Mouse (Mus musculus) testis, postnatal 10 days (tissue): Measurements from ENCODE around the gene F11r.
A peak's percentile ranks its signal among the peaks of the same experiment; 100 is the strongest.
"Not testable (repeated sequence)": the region's sequence is repeated elsewhere in the genome, so short reads cannot be mapped to it uniquely, and the experiment has no call there.

Source experiments
- DNase-seq: peaks from one replicate; pipeline ENCODE4 v3.0.0; 2021; ENCODE audit warnings: low spot score

F11r gene

DNA sequence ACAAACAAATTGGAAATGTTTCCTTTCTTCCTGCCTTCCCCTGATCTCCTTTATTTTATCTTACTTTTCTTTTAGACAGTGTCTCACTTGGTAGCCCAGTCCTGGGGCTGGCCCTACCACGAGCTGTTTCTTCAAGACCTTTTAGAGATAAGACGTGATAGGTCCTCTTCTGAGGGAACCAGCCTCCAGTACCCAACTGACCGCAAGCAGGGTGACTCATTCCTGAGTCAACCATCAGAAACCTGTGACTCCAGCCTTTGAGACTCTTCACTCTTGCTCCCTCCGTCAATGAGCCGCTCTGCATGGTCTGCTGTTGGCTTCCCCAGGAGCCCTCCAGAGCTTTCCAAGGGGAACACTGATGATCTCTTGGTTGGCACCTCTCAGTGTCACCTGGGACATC, 33.6 kb downstream of the F11r start:
- no peak for DNase-seq

DNA sequence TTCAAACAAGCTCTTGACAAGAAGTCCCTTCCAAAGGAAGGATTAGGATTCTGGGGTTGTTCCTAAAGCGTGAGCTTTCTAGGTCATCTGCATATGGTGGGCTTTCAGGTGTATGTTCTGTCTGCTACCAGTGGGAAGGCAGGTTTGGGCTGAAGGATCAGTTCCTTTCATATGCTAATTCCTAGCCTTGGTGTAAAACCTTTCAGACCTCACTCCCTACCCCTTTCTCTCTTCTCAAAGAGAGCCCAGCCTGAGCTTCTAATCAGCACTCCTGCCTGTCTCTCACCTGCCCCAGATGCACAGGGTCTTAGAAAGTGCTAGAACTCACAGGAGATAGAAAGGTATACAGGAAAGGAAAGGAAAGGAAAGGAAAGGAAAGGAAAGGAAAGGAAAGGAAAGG, 34.1 kb downstream of the F11r start:
- DNase-seq = no peak

GRCm38 (mm10) chr1:171471941-171472340, 34.6 kb downstream of the F11r start:
- DNase-seq = not testable (repeated sequence)

DNA sequence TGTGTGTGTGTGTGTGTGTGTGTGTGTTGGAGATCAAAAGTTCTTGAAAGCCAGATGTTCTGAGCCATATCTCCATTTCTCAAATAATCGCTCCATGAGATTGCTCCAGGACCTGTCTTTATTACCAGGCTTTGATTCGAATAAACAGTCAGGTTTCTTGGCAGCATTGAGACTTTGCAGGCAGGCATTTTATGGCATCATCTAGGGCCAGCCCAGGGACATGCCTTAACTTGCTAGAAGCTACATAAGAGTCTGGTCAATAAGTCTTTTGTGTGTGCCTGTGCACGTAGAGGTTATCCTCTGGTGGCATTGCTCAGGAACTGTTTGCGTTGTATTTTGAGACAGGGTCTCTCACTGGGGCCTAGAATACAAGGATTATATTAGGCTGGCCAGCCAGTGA, 36.2 kb downstream of the F11r start:
- DNase-seq = no peak

DNA sequence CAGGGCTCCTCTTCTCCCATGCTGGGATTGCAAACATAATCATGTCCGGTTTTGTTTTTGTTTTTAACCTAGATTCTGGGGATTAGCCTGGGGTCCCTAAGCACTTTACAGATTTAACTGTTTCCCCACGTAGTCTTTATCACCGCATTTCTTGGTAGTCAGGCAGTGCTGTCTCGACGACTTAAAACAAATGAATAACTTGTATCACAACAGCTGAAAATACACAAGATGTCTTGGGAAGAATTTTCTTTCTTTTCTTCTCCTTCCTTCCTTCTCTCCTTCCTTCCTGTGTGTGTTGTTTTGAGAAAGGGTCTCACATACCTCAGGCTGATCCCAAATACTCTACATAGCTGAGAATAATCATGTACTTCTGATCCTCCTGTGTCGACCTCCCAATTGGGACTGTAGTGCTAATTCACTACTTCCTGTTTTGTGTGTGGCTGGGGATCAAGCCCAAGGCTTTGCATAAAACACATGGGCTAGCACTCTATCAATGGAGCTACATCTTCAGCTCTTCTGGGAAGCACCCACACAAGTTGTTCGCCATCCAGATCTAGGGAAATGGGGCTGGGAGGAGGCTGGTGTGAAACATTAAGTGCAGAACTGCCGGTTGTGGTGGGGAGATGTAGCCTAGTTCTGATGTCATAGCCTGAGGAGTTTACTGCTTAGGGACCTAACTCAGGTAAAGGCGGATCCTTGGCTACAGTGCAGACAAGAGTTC, 36.7 kb downstream of the F11r start:
- DNase-seq = no peak

DNA sequence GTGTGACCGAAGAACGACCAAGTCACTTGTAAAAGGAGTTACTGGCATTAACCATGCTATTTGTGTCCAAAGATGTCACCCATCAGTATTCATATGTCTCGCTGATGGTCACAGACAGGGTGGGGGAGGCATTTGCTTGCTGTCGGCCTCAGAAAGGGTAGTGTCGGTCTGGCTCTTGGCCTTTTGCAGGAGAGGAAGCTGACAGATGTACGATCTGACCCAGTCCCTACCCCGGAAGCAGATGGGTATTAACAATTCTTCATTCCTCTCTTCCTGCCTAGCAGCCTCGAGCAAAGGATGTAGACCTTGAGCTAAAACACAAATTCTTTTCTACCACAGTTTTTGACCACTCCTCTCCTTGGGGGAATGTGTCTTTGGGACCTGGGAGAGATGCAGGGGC, 39.8 kb downstream of the F11r start:
- DNase-seq = no peak

DNA sequence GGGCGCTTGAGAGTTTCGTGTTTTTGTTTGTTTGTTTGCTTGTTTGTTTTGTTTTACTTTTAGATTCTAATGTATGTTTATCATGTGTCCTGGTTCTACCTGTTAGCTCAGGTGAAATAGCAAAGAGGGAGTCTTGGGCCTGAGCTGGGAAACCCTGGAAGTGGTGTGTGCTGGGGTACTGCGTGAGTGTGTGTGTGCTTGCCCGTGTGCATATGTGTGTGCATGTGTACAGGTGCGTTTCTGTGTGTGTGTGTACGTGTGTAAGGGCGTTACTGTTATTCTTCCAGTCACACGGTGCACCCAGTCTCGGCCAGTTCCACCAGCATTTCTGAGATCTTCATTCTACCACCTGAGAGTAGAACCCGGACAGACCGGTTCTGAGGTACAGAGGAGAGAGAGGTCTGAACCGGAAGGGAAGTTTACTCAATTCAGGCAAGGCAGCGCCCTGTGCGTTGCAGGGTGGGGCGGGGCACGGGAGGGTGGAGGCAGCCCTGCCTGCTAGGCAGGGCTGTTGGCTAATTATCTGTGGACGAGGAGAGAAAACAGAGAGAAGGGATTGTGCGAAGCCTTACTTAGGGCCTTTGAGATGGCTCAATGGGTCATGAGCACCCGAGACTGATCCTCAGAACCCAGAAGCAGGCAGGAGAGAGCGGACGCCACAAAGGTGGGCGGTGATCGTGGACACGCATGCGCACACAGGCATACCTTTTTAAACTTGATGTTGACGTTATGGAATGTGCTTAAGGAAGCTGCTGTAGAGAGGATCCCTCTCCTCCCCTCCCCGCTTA, 40.6 kb downstream of the F11r start:
- DNase-seq = no peak

- peak; percentile 86 for DNase-seq
Observed at GRCm38 (mm10) chr1:171478968-171479367, 41.6 kb downstream of the F11r start.

- no peak for DNase-seq
Observed at GRCm38 (mm10) chr1:171494241-171494640, 56.9 kb downstream of the F11r start.

DNA sequence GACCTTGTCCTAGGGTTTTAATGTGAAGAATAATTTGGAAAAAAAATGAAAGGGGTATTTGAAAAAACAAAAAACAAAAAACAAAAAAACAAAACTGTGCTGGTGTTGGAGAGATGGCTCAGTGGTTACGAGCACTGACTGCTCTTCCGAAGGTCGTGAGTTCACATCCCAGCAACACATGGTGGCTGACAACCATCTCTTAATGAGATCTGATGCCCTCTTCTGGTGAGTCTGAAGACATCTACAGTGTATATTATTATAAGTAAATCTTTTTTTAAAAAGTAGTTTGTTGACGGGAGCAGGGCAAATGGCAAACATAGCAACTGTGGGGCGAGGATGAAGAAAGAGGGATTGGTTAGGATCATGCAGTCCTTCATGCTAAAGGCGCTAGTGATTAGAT, 58.0 kb downstream of the F11r start:
- DNase-seq = no peak

DNA sequence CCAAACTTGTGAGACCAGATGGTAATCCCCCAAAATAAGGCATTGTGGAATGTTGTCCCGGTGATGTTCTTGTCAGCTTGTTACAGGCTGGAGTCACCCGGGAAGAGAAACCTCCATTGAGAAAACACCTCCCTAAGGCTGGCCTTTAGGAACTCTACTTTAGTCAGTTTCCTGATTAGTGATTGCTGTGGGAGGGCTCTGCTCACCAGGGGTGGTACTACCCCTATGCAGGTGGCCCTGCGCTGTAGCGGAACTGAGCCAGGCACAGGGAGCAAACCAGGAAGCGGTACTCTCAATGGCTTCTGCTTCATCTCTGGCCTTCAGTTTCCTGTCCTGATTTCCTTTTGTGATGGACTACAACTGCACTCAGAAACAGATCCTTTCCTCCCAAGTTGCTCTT, 62.5 kb downstream of the F11r start:
- DNase-seq = no peak

GRCm38 (mm10) chr1:171501016-171501610, 63.8 kb downstream of the F11r start:
- no peak for DNase-seq

- no peak for DNase-seq
Observed at GRCm38 (mm10) chr1:171501636-171502080, 64.3 kb downstream of the F11r start.

DNA sequence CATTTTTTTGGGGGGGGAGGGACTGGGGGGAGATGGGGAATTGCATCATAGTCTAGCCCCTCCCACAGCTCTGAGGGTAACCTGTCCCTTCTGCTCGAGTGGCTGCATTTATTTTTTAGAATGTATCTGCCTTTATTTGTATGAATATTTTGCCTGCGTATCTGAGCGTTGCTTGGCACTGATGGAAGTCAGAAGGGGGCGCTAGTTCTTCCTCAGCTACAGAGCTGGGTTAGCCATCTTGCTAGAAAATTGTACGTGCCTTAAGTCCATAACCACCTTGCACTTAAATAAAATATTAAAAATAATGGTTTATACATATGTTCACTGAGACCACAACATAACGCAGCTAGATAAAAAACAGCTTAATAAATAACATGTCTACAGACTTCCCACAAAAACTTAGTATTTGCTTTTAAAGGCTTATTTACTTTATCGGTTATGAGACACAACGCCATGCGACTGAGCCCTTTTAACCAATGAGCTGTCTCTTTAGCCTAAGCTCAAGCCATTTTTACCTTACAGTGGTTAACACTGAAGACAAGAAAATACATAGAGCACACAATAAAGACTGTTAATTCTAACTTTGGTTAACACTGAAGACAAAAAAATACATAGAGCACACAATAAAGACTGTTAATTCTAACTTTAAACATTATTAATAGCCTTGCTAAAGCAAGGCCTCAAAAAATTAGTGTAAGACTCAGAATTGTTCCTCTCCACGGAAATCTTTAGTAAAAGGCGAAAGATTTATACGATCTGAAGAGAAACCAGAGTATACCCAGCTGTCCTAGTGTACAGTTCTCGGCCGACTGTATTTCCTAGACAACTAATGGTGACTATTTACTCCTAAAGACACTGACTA, 65.3 kb downstream of the F11r start:
- peak; percentile 68 for DNase-seq

DNA sequence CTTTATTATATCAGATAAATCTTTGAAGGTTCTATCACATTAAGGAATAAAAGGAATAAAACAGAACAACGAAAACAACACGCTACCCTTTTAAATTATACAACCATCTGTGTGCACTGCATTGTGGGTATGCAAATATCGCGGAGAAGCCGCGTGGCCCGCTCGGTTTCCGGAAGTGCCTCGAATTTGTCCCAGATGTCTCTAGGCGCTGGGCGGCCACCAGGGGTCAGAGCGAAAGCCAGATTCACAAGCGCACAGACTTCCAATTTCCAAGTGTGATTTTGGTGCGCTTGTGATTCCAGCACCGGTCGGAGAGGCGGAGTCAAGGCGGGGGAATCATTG, 65.9 kb downstream of the F11r start, which contains the start of gene Alyref2:
TSS of gene Alyref2 (plus strand) at position 229 of the 342 bp plus-strand sequence.
- peak; percentile 94 for DNase-seq

- DNase-seq = peak; percentile 64
Observed at GRCm38 (mm10) chr1:171503592-171504291, 66.4 kb downstream of the F11r start.

- no peak for DNase-seq
Observed at GRCm38 (mm10) chr1:171504586-171504985, 67.3 kb downstream of the F11r start.

GRCm38 (mm10) chr1:171513234-171513633, 75.9 kb downstream of the F11r start:
- no peak for DNase-seq

DNA sequence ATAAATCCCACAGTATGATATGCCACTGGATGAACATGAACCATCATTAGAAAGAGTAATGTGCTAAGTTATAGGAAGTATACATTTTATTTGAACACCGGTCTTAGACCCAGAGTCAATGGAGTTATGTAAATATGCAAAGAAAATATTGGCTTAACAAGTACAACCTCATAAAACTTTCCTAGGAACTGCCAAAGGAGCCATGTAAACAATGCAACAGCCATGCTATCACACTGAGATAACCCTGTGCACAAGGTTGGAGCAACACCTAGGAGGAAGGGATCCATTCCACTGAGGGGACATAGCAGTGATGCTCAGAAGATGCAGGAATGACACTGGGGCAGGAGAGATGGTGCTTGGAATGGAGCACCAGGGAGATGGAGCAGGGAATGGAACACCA, 76.4 kb downstream of the F11r start:
- no peak for DNase-seq
